Mouse (Mus musculus): ENCODE measurements around the gene B4galt5.

Gene B4galt5

GRCm38 (mm10) chr2:167304651-167305381, 44.2 kb downstream of the B4galt5 start:
- DNase-seq (ENCODE audit: low spot score in 2 of 2): peak in 1 of 2 experiments; percentile 4

- no peak for DNase-seq (ENCODE audit: low spot score in 2 of 2)
These were observed 45.2 kb downstream of the B4galt5 start for GRCm38 (mm10) chr2:167303806-167304205.

DNA sequence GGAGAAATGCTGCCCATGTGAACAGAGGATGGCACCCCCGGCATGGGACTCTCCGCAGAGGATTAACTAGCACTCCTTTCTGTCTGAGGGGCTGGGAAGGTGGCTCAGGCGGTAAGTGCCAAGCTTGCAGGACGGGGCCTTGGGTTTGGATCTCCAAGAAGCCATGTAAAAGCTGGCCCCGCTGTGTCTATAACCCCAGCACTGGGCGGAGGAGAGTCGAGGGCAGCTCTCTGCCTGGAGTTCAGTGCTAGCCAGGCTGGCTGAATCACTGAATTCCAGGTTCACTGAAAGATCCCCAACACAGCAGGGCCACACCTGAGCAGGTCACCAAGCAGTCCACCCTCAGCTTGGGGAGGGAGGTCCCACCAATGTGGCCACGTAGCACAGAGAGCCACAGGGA, 45.8 kb downstream of the B4galt5 start:
- peak; percentile 1 to 3 for DNase-seq (ENCODE audit: low spot score in 2 of 2)

DNA sequence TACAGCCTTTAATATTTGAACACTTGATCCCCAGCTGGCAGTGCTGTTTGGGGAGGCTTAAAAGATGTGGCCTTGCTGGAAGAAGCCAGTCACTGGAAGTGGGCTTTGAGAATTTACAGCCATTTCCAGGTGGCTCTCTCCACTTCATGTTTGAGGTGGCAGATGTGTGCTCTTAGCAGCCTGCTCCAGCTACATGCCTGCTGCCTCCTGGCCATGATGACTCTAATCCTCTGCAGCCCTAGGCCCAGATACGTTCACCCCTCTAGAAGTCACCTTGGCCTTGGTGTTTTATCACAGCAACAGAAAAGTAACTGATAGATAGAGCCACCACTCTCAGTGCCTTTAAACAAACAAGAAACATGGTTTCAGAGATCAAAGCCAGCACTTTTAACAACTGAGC, 46.3 kb downstream of the B4galt5 start:
- DNase-seq (ENCODE audit: low spot score in 2 of 2): peak in 1 of 2 experiments; percentile 2

DNA sequence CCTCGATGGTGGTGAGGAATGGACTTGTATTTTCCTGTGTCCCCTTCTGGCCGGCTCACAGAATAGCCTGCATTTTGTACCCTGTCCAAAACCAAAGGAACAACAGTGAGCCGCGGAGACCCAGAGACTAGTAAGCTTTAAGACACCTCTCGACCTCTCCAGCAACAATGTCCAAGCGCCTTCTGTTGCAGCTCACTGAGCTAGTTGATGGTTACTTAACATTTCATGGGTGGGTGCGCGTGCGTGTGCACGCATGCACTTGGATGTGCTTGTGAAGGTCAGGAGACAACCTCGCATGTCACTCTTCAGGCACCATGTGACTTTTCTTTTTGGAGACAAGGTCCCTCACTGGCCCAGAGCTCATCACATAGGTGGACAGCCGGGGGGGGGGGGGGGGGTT, 47.0 kb downstream of the B4galt5 start:
- DNase-seq (ENCODE audit: low spot score in 2 of 2): peak in 1 of 2 experiments; percentile 3

DNA sequence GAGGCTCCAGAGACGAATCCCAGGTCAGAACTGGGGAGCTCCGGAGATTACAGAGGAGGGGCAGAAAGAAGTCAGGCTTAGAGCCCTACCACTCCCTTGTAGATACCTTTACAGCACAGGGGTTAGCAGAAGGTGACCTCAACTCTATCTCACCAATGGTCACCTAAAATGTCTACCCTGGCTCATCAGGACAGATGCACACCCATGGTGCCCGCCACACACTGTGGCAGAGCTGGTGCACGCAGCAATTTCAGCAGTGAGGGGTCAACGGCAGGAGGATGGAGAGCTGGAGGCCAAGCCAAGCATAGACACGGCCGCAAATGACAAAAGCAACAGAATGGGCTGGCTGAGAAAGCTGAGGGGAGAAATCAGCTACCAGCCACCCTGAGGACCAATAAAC, 47.4 kb downstream of the B4galt5 start:
- DNase-seq (ENCODE audit: low spot score in 2 of 2): no peak

GRCm38 (mm10) chr2:167300943-167301497, 48.0 kb downstream of the B4galt5 start:
- peak in 1 of 2 experiments; percentile 3 for DNase-seq (ENCODE audit: low spot score in 2 of 2)

GRCm38 (mm10) chr2:167299861-167300667, 48.9 kb downstream of the B4galt5 start:
- DNase-seq (ENCODE audit: low spot score in 2 of 2): peak; percentile 4 to 11

- peak; percentile 20 to 24 for DNase-seq (ENCODE audit: low spot score in 2 of 2)
These were observed 50.0 kb downstream of the B4galt5 start for GRCm38 (mm10) chr2:167298729-167299705.

DNA sequence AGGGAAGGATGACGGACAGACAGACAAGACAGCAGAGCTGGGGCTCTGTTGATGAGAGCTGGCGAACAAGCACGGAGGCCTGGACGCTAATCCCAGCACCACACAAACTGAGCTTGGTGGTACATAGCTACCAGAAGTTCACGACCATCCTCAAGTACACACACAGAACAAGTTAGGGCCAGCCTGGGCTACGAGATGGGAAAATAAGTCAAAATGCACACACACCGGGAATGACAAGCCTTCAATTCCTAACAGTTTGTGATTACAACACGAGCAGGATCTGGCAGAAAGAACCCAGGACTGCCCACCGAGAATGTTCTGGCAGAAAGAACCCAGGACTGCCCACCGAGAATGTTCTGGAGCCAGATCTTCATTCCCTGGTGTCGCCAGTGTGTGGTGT, 51.0 kb downstream of the B4galt5 start:
- peak in 1 of 2 experiments; percentile 1 for DNase-seq (ENCODE audit: low spot score in 2 of 2)

- DNase-seq (ENCODE audit: low spot score in 2 of 2): peak; percentile 3 to 4
These were observed 54.1 kb downstream of the B4galt5 start for GRCm38 (mm10) chr2:167294926-167295325.

- peak; percentile 2 to 4 for DNase-seq (ENCODE audit: low spot score in 2 of 2)
These were observed 54.8 kb downstream of the B4galt5 start for GRCm38 (mm10) chr2:167294216-167294615.

DNA sequence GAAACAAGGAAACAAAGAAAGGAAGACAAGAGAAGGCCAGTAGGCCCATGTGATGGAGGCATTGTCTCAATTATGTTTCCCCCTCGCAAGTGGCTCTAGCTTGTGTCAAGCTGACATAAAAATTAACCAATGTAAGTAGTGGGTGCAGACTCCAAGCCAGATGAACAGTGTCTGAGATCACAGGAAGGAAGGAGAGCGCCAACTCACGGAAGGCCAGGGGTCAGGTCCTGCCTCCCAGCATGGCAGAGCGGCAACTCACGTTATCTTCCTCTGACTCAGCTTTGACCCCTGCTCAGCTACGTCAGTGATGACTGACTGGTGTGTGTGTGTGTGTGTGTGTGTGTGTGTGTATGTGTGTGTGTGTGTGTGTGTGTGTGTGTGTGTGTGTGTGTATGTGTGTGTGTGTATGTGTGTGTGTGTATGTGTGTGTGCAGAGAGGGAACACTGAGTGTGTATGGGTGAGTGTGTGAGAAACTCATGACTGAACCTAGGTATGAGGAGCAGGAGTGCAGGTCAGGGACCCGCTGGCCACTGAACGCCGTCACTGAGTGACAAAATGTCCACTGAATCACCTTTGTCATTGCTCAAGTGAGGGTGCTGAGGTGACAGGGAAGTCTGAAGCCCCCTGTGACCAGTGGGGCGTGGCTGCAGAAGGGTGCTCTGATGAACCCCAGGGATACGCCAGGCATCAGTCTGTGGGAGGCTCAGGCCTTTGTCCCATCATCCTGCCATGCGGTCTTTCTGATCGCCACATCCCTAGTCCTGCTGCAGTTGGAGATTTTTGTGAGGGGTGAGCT, 55.5 kb downstream of the B4galt5 start:
- DNase-seq (ENCODE audit: low spot score in 2 of 2): peak in 1 of 2 experiments; percentile 3

- DNase-seq (ENCODE audit: low spot score in 2 of 2): peak in 1 of 2 experiments; percentile 2
These were observed 56.1 kb downstream of the B4galt5 start for GRCm38 (mm10) chr2:167292854-167293253.

GRCm38 (mm10) chr2:167292151-167292591, 56.8 kb downstream of the B4galt5 start:
- no peak for DNase-seq (ENCODE audit: low spot score in 2 of 2)

DNA sequence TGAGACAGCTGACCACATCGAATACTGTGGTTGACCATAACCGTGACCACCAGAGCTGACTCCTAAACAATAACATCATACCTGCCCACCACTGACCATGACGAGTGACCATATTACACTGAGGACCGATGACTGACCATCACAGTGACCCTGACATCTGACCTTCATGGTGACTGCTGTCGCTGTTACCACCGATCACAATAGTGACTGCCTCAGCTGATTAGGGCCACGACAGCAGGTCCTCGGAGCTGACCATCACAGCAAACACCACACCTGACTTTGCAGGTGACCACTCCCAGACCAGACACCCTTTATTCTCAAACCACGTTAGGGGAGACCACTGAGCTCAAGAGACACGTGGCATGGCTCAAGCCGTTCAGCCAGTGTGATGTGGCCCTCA, 57.3 kb downstream of the B4galt5 start:
- DNase-seq (ENCODE audit: low spot score in 2 of 2): peak; percentile 2

GRCm38 (mm10) chr2:167281461-167281860, 67.5 kb downstream of the B4galt5 start:
- peak; percentile 1 to 2 for DNase-seq (ENCODE audit: low spot score in 2 of 2)

DNA sequence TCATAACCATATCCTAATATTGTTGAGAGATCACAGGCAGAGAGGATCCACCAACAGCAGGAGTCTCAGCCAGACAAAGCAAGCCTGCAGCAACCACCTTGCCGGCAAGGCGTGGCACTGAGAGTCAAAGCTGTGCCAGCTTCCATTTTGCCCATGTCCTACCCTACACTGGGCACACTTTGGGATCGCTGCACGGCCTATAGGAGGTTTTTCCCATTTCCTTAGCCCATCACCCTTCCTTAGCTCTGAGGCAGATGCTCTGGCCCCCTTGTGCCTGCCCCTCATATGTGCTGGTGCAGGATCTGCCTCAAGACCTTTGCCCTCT, 68.0 kb downstream of the B4galt5 start:
- no peak for DNase-seq (ENCODE audit: low spot score in 2 of 2)

GRCm38 (mm10) chr2:167280090-167280985, 68.6 kb downstream of the B4galt5 start:
- peak; percentile 69 to 71 for DNase-seq (ENCODE audit: low spot score in 2 of 2)
